Mouse (Mus musculus): ENCODE measurements around the gene Hapln3. TPM values are rescaled to one million over a fixed set of nuclear protein-coding genes. Genes with fewer than 3 reads are reported as not detected.

Hapln3 gene
- polyA plus RNA-seq (2011; ENCODE audit: insufficient read depth, insufficient read length, low replicate concordance, missing spikeins) = not detected in 2 replicates

- no peak within 1 kb of the TSS for H3K4me3 ChIP-seq (replicated peaks; ENCODE audit: control insufficient read depth, low read depth, low read length)
- H3K27ac ChIP-seq (ENCODE audit: control insufficient read depth, insufficient read depth, low read depth, low read length, poor library complexity) = no peak within 1 kb of the TSS; the same call in 1 of the 2 replicates
- TF ChIP-seq POLR2A (IDR thresholded peaks at IDR 0.05; ENCODE audit: borderline replicate concordance, control insufficient read depth, low read depth, low read length) (no peak), CTCF (IDR thresholded peaks at IDR 0.05; ENCODE audit: control insufficient read depth, insufficient read depth, low read length) (no peak)
- 18% methylated on average over 19 of the region's 19 CpGs for WGBS
- no peaks in the 10 kb centered on the region for H3K4me1 ChIP-seq (ENCODE audit: control insufficient read depth, insufficient read depth, low read length)
Observed at GRCm38 (mm10) chr7:79130843-79131444, at the start of gene Hapln3. TSS of gene Hapln3 (minus strand) at chr7:79131018.

- Histone ChIP-seq H3K27ac (ENCODE audit: control insufficient read depth, insufficient read depth, low read depth, low read length, poor library complexity) (no peak overlapping the region), H3K4me3 (replicated peaks; ENCODE audit: control insufficient read depth, low read depth, low read length) (no peak overlapping the region), H3K4me1 (ENCODE audit: control insufficient read depth, insufficient read depth, low read length) (no peaks in the 10 kb centered on the region)
- TF ChIP-seq CTCF (IDR thresholded peaks at IDR 0.05; ENCODE audit: control insufficient read depth, insufficient read depth, low read length) (no peak), POLR2A (IDR thresholded peaks at IDR 0.05; ENCODE audit: borderline replicate concordance, control insufficient read depth, low read depth, low read length) (no peak)
- WGBS = 70% methylated on average over 3 of the region's 3 CpGs
Observed at GRCm38 (mm10) chr7:79173800-79174199, 43.0 kb upstream of the Hapln3 start.

GRCm38 (mm10) chr7:79171782-79172181 is 41.0 kb upstream of the Hapln3 start:
- Histone ChIP-seq H3K4me3 (replicated peaks; ENCODE audit: control insufficient read depth, low read depth, low read length) (no peak overlapping the region), H3K4me1 (ENCODE audit: control insufficient read depth, insufficient read depth, low read length) (no peaks in the 10 kb centered on the region), H3K27ac (ENCODE audit: control insufficient read depth, insufficient read depth, low read depth, low read length, poor library complexity) (no peak overlapping the region)
- TF ChIP-seq POLR2A (IDR thresholded peaks at IDR 0.05; ENCODE audit: borderline replicate concordance, control insufficient read depth, low read depth, low read length) (no peak), CTCF (IDR thresholded peaks at IDR 0.05; ENCODE audit: control insufficient read depth, insufficient read depth, low read length) (no peak)
- 71% methylated on average over 1 of the region's 1 CpGs for WGBS

- no peaks in the 10 kb centered on the region for H3K4me1 ChIP-seq (ENCODE audit: control insufficient read depth, insufficient read depth, low read length)
- TF ChIP-seq CTCF (IDR thresholded peaks at IDR 0.05; ENCODE audit: control insufficient read depth, insufficient read depth, low read length) (no peak), POLR2A (IDR thresholded peaks at IDR 0.05; ENCODE audit: borderline replicate concordance, control insufficient read depth, low read depth, low read length) (no peak)
- H3K4me3 ChIP-seq (replicated peaks; ENCODE audit: control insufficient read depth, low read depth, low read length) = no peak overlapping the region
- no peak overlapping the region for H3K27ac ChIP-seq (ENCODE audit: control insufficient read depth, insufficient read depth, low read depth, low read length, poor library complexity)
- 45% methylated on average over 14 of the region's 14 CpGs for WGBS
Observed at GRCm38 (mm10) chr7:79167006-79167562, 36.3 kb upstream of the Hapln3 start.

- Histone ChIP-seq H3K4me1 (ENCODE audit: control insufficient read depth, insufficient read depth, low read length) (no peaks in the 10 kb centered on the region), H3K27ac (ENCODE audit: control insufficient read depth, insufficient read depth, low read depth, low read length, poor library complexity) (no peak overlapping the region), H3K4me3 (replicated peaks; ENCODE audit: control insufficient read depth, low read depth, low read length) (no peak overlapping the region)
- TF ChIP-seq CTCF (IDR thresholded peaks at IDR 0.05; ENCODE audit: control insufficient read depth, insufficient read depth, low read length) (no peak), POLR2A (IDR thresholded peaks at IDR 0.05; ENCODE audit: borderline replicate concordance, control insufficient read depth, low read depth, low read length) (no peak)
- 52% methylated on average over 1 of the region's 1 CpGs for WGBS
Observed at GRCm38 (mm10) chr7:79159406-79159805, 28.6 kb upstream of the Hapln3 start.

GRCm38 (mm10) chr7:79149522-79149921 is 18.7 kb upstream of the Hapln3 start:
- 28% methylated on average over 6 of the region's 6 CpGs for WGBS
- no peaks in the 10 kb centered on the region for H3K4me1 ChIP-seq (ENCODE audit: control insufficient read depth, insufficient read depth, low read length)
- TF ChIP-seq CTCF (IDR thresholded peaks at IDR 0.05; ENCODE audit: control insufficient read depth, insufficient read depth, low read length) (no peak), POLR2A (IDR thresholded peaks at IDR 0.05; ENCODE audit: borderline replicate concordance, control insufficient read depth, low read depth, low read length) (no peak)
- no peak overlapping the region for H3K4me3 ChIP-seq (replicated peaks; ENCODE audit: control insufficient read depth, low read depth, low read length)
- H3K27ac ChIP-seq (ENCODE audit: control insufficient read depth, insufficient read depth, low read depth, low read length, poor library complexity) = no peak overlapping the region

GRCm38 (mm10) chr7:79148711-79149266 is 18.0 kb upstream of the Hapln3 start, which contains the start of gene Mfge8:
TSS of gene Mfge8 (minus strand) at chr7:79149060.
- no peaks in the 10 kb centered on the region for H3K4me1 ChIP-seq (ENCODE audit: control insufficient read depth, insufficient read depth, low read length)
- WGBS = under 1% methylated on average over 39 of the region's 39 CpGs

GRCm38 (mm10) chr7:79147931-79148653 is 17.3 kb upstream of the Hapln3 start:
- Histone ChIP-seq H3K4me3 (replicated peaks; ENCODE audit: control insufficient read depth, low read depth, low read length) (peak overlapping the region; percentile 80), H3K27ac (ENCODE audit: control insufficient read depth, insufficient read depth, low read depth, low read length, poor library complexity) (no peak overlapping the region), H3K4me1 (ENCODE audit: control insufficient read depth, insufficient read depth, low read length) (no peaks in the 10 kb centered on the region)
- no peak for TF ChIP-seq POLR2A (IDR thresholded peaks at IDR 0.05; ENCODE audit: borderline replicate concordance, control insufficient read depth, low read depth, low read length)
- TF ChIP-seq CTCF (IDR thresholded peaks at IDR 0.05; ENCODE audit: control insufficient read depth, insufficient read depth, low read length) = no peak
- WGBS = 3% methylated on average over 19 of the region's 20 CpGs

More at GRCm38 (mm10) chr7:79148711-79149266, 18.0 kb upstream of the Hapln3 start, which contains the start of gene Mfge8:
- H3K27ac ChIP-seq (ENCODE audit: control insufficient read depth, insufficient read depth, low read depth, low read length, poor library complexity) = no peak within 1 kb of the TSS
- TF ChIP-seq POLR2A (IDR thresholded peaks at IDR 0.05; ENCODE audit: borderline replicate concordance, control insufficient read depth, low read depth, low read length) (peak; percentile 47; the same call in 1 of the 2 replicates), CTCF (IDR thresholded peaks at IDR 0.05; ENCODE audit: control insufficient read depth, insufficient read depth, low read length) (no peak)
- H3K4me3 ChIP-seq (replicated peaks; ENCODE audit: control insufficient read depth, low read depth, low read length) = peak within 1 kb of the TSS; percentile 80

Data from bone marrow, adult 2 months (tissue).